Mouse (Mus musculus) MEL (cell line): ENCODE results near the gene Cox20. TPM values are rescaled to one million over a fixed set of nuclear protein-coding genes. Genes with fewer than 3 reads are reported as not detected.
A peak's percentile ranks its signal among the peaks of the same experiment; 100 is the strongest.

Source experiments
- DNase-seq: peaks from one replicate; pipeline ENCODE4 v3.0.0; 2011; ENCODE audit warnings: low read depth, low spot score
- H3K27ac ChIP-seq: 2 replicates; pipeline ENCODE4 v1.5.1; 2012; ENCODE audit warnings: low read depth, mild to moderate bottlenecking, control low read depth, low read length, moderate library complexity; ENCODE audit not compliant: control insufficient read depth
- H3K27me3 ChIP-seq, 2 experiments: fragments of 150-350 bp in 1 of 2; sonication (generic) in 1 of 2; 2 replicates each; pipeline ENCODE4 v1.6.1; 2012; ENCODE audit warnings: low read length in 2 of 2, mild to moderate bottlenecking in 2 of 2, improper control_type of control experiment in 1 of 2, moderate library complexity in 1 of 2; ENCODE audit not compliant: insufficient read depth in 2 of 2, control insufficient read depth in 1 of 2
- H3K36me3 ChIP-seq, 2 experiments: 2 replicates each; pipeline ENCODE4 v1.6.1; 2012 to 2014; ENCODE audit warnings: low read length in 2 of 2, improper control_type of control experiment in 1 of 2, inconsistent platforms in 1 of 2, mild to moderate bottlenecking in 1 of 2; ENCODE audit not compliant: insufficient read depth in 2 of 2, control insufficient read depth in 1 of 2
- H3K4me1 ChIP-seq, 2 experiments: fragments of 150-350 bp in 1 of 2; sonication (generic) in 1 of 2; 2 replicates each; pipeline ENCODE4 v1.6.1; 2012; ENCODE audit warnings: low read length in 2 of 2, improper control_type of control experiment in 1 of 2, mild to moderate bottlenecking in 1 of 2; ENCODE audit not compliant: insufficient read depth in 2 of 2, control insufficient read depth in 1 of 2
- H3K4me3 ChIP-seq, 2 experiments: fragments of 150-350 bp in 1 of 2; sonication (generic) in 1 of 2; 2 replicates each; pipeline ENCODE4 v1.5.1; 2012; ENCODE audit warnings: low read depth in 2 of 2, low read length in 2 of 2, mild to moderate bottlenecking in 2 of 2, moderate library complexity in 2 of 2, control low read depth in 1 of 2, improper control_type of control experiment in 1 of 2; ENCODE audit not compliant: control insufficient read depth in 1 of 2, insufficient read depth in 1 of 2
- H3K79me2 ChIP-seq: 2 replicates; pipeline ENCODE4 v1.6.1; 2012; ENCODE audit warnings: mild to moderate bottlenecking, low read length, moderate library complexity; ENCODE audit not compliant: control insufficient read depth, poor library complexity, insufficient read depth
- H3K9ac ChIP-seq: 2 replicates; pipeline ENCODE4 v1.6.1; 2012; ENCODE audit warnings: low read depth, mild to moderate bottlenecking, control low read depth, low read length, moderate library complexity; ENCODE audit not compliant: control insufficient read depth, poor library complexity, severe bottlenecking
- H3K9me3 ChIP-seq: fragments of 150-350 bp; sonication (generic); replicated peaks from 2 replicates; pipeline ENCODE4 v1.6.1; 2012; ENCODE audit warnings: mild to moderate bottlenecking, low read length, improper control_type of control experiment, moderate library complexity; ENCODE audit not compliant: insufficient read depth
- BHLHE40 ChIP-seq: IDR thresholded peaks from 2 replicates; pipeline ENCODE4 v1.6.1; 2012; ENCODE audit warnings: low read depth, mild to moderate bottlenecking, inconsistent platforms, low read length, improper control_type of control experiment, borderline replicate concordance
- CHD1 ChIP-seq: IDR thresholded peaks from 2 replicates; pipeline ENCODE4 v1.6.1; 2012; ENCODE audit warnings: low read depth, mild to moderate bottlenecking, inconsistent platforms, low read length, improper control_type of control experiment
- E2F4 ChIP-seq: IDR thresholded peaks from 2 replicates; pipeline ENCODE4 v1.6.1; 2011; ENCODE audit warnings: low read depth, low read length, improper control_type of control experiment, borderline replicate concordance
- ELF1 ChIP-seq: IDR thresholded peaks from 2 replicates; pipeline ENCODE4 v1.6.1; 2014; ENCODE audit warnings: low read depth, mild to moderate bottlenecking, inconsistent platforms, low read length, improper control_type of control experiment, moderate library complexity
- EP300 ChIP-seq, 2 experiments: IDR thresholded peaks; 2 replicates each; pipeline ENCODE4 v1.6.1; 2011; ENCODE audit warnings: improper control_type of control experiment in 2 of 2, low read length in 2 of 2, low read depth in 1 of 2, mild to moderate bottlenecking in 1 of 2
- ETS1 ChIP-seq: IDR thresholded peaks from 2 replicates; pipeline ENCODE4 v1.6.1; 2012; ENCODE audit warnings: low read depth, mild to moderate bottlenecking, inconsistent platforms, low read length, improper control_type of control experiment, moderate library complexity
- GABPA ChIP-seq: IDR thresholded peaks from 2 replicates; pipeline ENCODE4 v1.6.1; 2012; ENCODE audit warnings: low read depth, mild to moderate bottlenecking, inconsistent platforms, low read length, improper control_type of control experiment, moderate library complexity
- GATA1 ChIP-seq: IDR thresholded peaks from 2 replicates; pipeline ENCODE4 v1.6.1; 2011; ENCODE audit warnings: low read depth, low read length, improper control_type of control experiment
- HCFC1 ChIP-seq: IDR thresholded peaks from 2 replicates; pipeline ENCODE4 v1.6.1; 2012; ENCODE audit warnings: low read depth, mild to moderate bottlenecking, inconsistent platforms, low read length, improper control_type of control experiment, moderate library complexity
- KAT2A ChIP-seq: conservative IDR thresholded peaks from 2 replicates; pipeline ENCODE4 v1.6.1; 2012; ENCODE audit warnings: low read depth, low read length, improper control_type of control experiment, inconsistent platforms
- MAFK ChIP-seq: IDR thresholded peaks from 2 replicates; pipeline ENCODE4 v1.6.1; 2011; ENCODE audit warnings: low read depth, mild to moderate bottlenecking, low read length, improper control_type of control experiment, borderline replicate concordance
- MAX ChIP-seq: IDR thresholded peaks from 2 replicates; pipeline ENCODE4 v1.6.1; 2011; ENCODE audit warnings: low read length, improper control_type of control experiment
- MAZ ChIP-seq: IDR thresholded peaks from 2 replicates; pipeline ENCODE4 v1.6.1; 2012; ENCODE audit warnings: low read depth, mild to moderate bottlenecking, inconsistent platforms, low read length, improper control_type of control experiment
- MEF2A ChIP-seq: IDR thresholded peaks from 2 replicates; pipeline ENCODE4 v1.6.1; 2014; ENCODE audit warnings: low read depth, mild to moderate bottlenecking, inconsistent platforms, low read length, improper control_type of control experiment; ENCODE audit not compliant: poor library complexity, insufficient replicate concordance, severe bottlenecking; ENCODE audit errors: extremely low read depth
- MXI1 ChIP-seq: IDR thresholded peaks from 2 replicates; pipeline ENCODE4 v1.6.1; 2011; ENCODE audit warnings: mild to moderate bottlenecking, low read depth, low read length, improper control_type of control experiment
- MYB ChIP-seq: IDR thresholded peaks from 2 replicates; pipeline ENCODE4 v1.6.1; 2011; ENCODE audit warnings: mild to moderate bottlenecking, low read depth, low read length, improper control_type of control experiment
- MYC ChIP-seq: IDR thresholded peaks from 2 replicates; pipeline ENCODE4 v1.6.1; 2011; ENCODE audit warnings: low read depth, mild to moderate bottlenecking, low read length, improper control_type of control experiment, moderate library complexity
- POLR2A ChIP-seq, 2 experiments: IDR thresholded peaks; 2 replicates each; pipeline ENCODE4 v1.6.1; 2011 to 2012; ENCODE audit warnings: low read length in 2 of 2, mild to moderate bottlenecking in 2 of 2, control low read depth in 1 of 2, improper control_type of control experiment in 1 of 2, low read depth in 1 of 2, moderate library complexity in 1 of 2; ENCODE audit not compliant: control insufficient read depth in 1 of 2, insufficient read depth in 1 of 2, poor library complexity in 1 of 2
- POLR2AphosphoS2 ChIP-seq: IDR thresholded peaks from 2 replicates; pipeline ENCODE4 v1.6.1; 2011; ENCODE audit warnings: low read length, improper control_type of control experiment
- POLR2AphosphoS5 ChIP-seq: IDR thresholded peaks from 2 replicates; pipeline ENCODE4 v1.6.1; 2012; ENCODE audit warnings: low read depth, borderline replicate concordance, mild to moderate bottlenecking, inconsistent platforms, low read length, moderate library complexity, mixed read lengths
- RCOR1 ChIP-seq: IDR thresholded peaks from 2 replicates; pipeline ENCODE4 v1.6.1; 2012; ENCODE audit warnings: low read depth, mild to moderate bottlenecking, inconsistent platforms, low read length, improper control_type of control experiment
- SIN3A ChIP-seq: IDR thresholded peaks from 2 replicates; pipeline ENCODE4 v1.6.1; 2012; ENCODE audit warnings: low read length, improper control_type of control experiment, inconsistent platforms
- TBP ChIP-seq: IDR thresholded peaks from 2 replicates; pipeline ENCODE4 v1.8.0; 2011; ENCODE audit warnings: low read depth, low read length, improper control_type of control experiment
- USF1 ChIP-seq: IDR thresholded peaks from 2 replicates; pipeline ENCODE4 v1.6.1; 2014; ENCODE audit warnings: low read depth, mild to moderate bottlenecking, inconsistent platforms, low read length, improper control_type of control experiment, moderate library complexity
- USF2 ChIP-seq, 2 experiments: IDR thresholded peaks; 2 replicates each; pipeline ENCODE4 v1.6.1; 2011 to 2012; ENCODE audit warnings: improper control_type of control experiment in 2 of 2, low read length in 2 of 2, borderline replicate concordance in 1 of 2, inconsistent platforms in 1 of 2, low read depth in 1 of 2, mild to moderate bottlenecking in 1 of 2; ENCODE audit not compliant: insufficient read depth in 1 of 2
- ZC3H11A ChIP-seq: IDR thresholded peaks from 2 replicates; pipeline ENCODE4 v1.6.1; 2012; ENCODE audit warnings: low read depth, mild to moderate bottlenecking, inconsistent platforms, low read length, improper control_type of control experiment
- ZMIZ1 ChIP-seq: IDR thresholded peaks from 2 replicates; pipeline ENCODE4 v1.6.1; 2012; ENCODE audit warnings: low read depth, mild to moderate bottlenecking, inconsistent platforms, low read length, improper control_type of control experiment, moderate library complexity
- ZNF384 ChIP-seq: IDR thresholded peaks from 2 replicates; pipeline ENCODE4 v1.6.1; 2012; ENCODE audit warnings: low read depth, mild to moderate bottlenecking, inconsistent platforms, low read length, improper control_type of control experiment
- polyA plus RNA-seq, 2 experiments: library from polyadenylated mRNA; stranded (reverse) in 1 of 2; unstranded in 1 of 2; fragments of >175 nt in 1 of 2; fragments of >200 nt in 1 of 2; gene quantifications; 2 replicates each; pipeline versions ENCODE4 v1.2.1 to v1.2.4; 2012; ENCODE audit warnings: low replicate concordance in 2 of 2, low read depth in 1 of 2; ENCODE audit not compliant: insufficient read length in 2 of 2, insufficient read depth in 1 of 2, missing spikeins in 1 of 2
- total RNA-seq: library from RNA; depleted of rRNA; stranded (reverse); fragments of 300-350 nt; gene quantifications from 2 replicates; pipeline ENCODE4 v1.2.3, GENCODE M21; 2012

Gene Cox20
- total and polyA plus RNA-seq, 3 experiments = 24.3 to 27.3 TPM; not detected in 1

DNA sequence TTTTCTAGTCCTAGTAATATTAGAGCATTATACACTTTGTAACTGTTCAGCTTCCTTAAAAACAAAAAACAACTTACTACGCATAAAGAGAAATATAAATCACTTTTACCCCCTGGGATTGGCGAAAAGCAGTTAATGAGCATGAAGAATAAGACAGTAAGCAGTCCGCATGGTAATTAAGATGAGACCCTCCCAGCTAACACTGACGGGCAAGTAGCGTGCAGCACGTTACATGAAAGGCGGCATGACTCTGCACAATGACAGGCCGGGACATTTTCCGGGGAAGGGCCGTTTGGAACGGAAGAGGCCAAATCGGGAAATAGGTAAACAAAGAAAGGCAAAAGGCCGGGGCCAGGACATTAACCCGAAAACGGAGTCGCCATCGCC lies 935 bp upstream of the Cox20 start:
- H3K9ac ChIP-seq = peak overlapping the region; percentile 100
- peak overlapping the region; percentile 100 for H3K27ac ChIP-seq
- no peaks in the 10 kb centered on the region for H3K9me3 ChIP-seq
- H3K4me3 ChIP-seq = peak overlapping the region; percentile 71 to 83
- H3K36me3 ChIP-seq = peaks cover 9 to 31% of the 10 kb centered on the region in 2 experiments
- DNase-seq = peak; percentile 94
- no peak for TF ChIP-seq POLR2AphosphoS2
- no peak for TF ChIP-seq RCOR1
- no peak for TF ChIP-seq E2F4
- TF ChIP-seq ETS1 = peak; percentile 56
- TF ChIP-seq ELF1 = peak; percentile 72
- TF ChIP-seq MYB = peak; percentile 25; the same call in 1 of the 2 replicates
- peak; percentile 90 for TF ChIP-seq MAX
- TF ChIP-seq MYC = peak; percentile 98
- peak; percentile 70 for TF ChIP-seq MAFK
- TF ChIP-seq ZNF384 = no peak
- TF ChIP-seq MXI1 = peak; percentile 98
- TF ChIP-seq GATA1 = no peak
- peak; percentile 92 for TF ChIP-seq SIN3A
- peak; percentile 73 for TF ChIP-seq GABPA
- TF ChIP-seq BHLHE40 = peak; percentile 58; the same call in 1 of the 2 replicates
- peak; percentile 84; the same call in 1 of the 2 replicates for TF ChIP-seq ZMIZ1
- TF ChIP-seq MAZ = no peak
- TF ChIP-seq EP300 (IDR thresholded peaks at IDR 0.05; ENCODE audit: low read depth in 1 of 2, low read length in 2 of 2) = peak in 1 of 2 experiments; percentile 56; a peak in 2 of 4 replicates
- peak; percentile 94; the same call in 1 of the 2 replicates for TF ChIP-seq CHD1
- TF ChIP-seq TBP = peak; percentile 89
- TF ChIP-seq POLR2A (IDR thresholded peaks at IDR 0.05; ENCODE audit: control insufficient read depth in 1 of 2, insufficient read depth in 1 of 2, low read depth in 1 of 2, low read length in 2 of 2, poor library complexity in 1 of 2) = peak in 1 of 2 experiments; percentile 74; a peak in 2 of 4 replicates
- peak; percentile 60 for TF ChIP-seq HCFC1
- no peak for TF ChIP-seq USF1
- TF ChIP-seq POLR2AphosphoS5 = 0 out of 2 replicates have a peak, but pooled peaks have one; percentile 66
- TF ChIP-seq ZC3H11A = no peak
- TF ChIP-seq MEF2A = no peak
- TF ChIP-seq USF2 (IDR thresholded peaks at IDR 0.05; ENCODE audit: borderline replicate concordance in 1 of 2, insufficient read depth in 1 of 2, low read depth in 1 of 2, low read length in 2 of 2) = no peak
- TF ChIP-seq KAT2A = no peak
- peaks cover 10% of the 10 kb centered on the region; the same call in 1 of the 2 replicates for H3K79me2 ChIP-seq
- no peaks in the 10 kb centered on the region for H3K27me3 ChIP-seq
- H3K4me1 ChIP-seq = peaks cover 5 to 6% of the 10 kb centered on the region in 2 experiments; a peak in 3 of 4 replicates
